Mouse (Mus musculus) heart, postnatal 0 days (tissue): ENCODE data around the gene Hist1h3e.

ENCODE experiments used
- CTCF ChIP-seq: IDR thresholded peaks from 2 replicates; pipeline ENCODE4 v1.5.1; 2016; ENCODE audit warnings: antibody characterized with exemption, control low read depth, low read depth
- EP300 ChIP-seq: IDR thresholded peaks from 2 replicates; pipeline ENCODE4 v1.6.1; 2016; ENCODE audit warnings: antibody characterized with exemption, low read depth

DNA sequence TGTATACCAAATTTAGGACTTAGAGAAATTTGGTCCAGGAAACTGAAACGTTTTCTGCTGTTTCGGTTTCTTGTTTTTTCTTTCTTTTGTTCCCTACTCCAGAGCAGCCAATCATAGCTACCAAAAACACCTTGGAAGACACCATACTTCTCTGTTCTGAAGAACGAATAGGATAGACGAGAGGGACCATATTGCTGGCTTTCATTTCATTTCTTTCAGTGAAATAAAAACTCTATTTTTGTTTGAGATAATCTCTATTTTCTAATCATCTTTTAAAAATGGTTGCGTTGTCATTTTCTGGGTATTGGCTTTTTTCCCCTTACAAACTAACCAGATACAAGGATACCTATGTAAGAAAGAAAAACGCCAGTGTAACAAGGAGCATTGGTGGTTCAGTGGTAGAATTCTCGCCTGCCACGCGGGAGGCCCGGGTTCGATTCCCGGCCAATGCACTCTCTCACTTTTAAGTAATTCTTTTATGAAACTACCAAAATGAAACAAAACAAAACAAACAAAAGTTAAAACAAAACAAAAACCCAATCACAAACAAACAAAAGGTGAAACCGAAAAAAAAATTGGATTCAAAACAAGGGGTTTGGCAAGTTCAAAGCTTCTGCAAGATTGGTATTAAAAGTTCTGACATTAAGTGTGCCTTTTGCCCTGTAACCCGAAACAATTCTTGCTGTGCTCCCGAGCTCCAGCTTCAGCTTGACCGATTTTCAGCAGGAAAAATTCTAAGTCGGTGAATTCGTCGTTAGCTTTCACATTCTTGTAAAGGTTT is 45.2 kb downstream of the Hist1h3e start:
- TF ChIP-seq CTCF (no peak), EP300 (peak; percentile 35; the same call in 1 of the 2 replicates)
